Mouse (Mus musculus) right cerebral cortex, postnatal 36 days (tissue): Measurements from ENCODE around the gene Tmem179b.

Experiments
- DNase-seq, 2 experiments: peaks; one replicate each; pipeline ENCODE4 v3.0.0; 2022; ENCODE audit warnings: low spot score in 2 of 2, mixed read lengths in 1 of 2

The Tmem179b gene

GRCm38 (mm10) chr19:8774086-8774835 is at the start of gene Tmem179b:
Tmem179b (minus strand) TSS chr19:8774467.
- peak; percentile 94 to 95 for DNase-seq

- DNase-seq, result no peak
These were observed 48.4 kb upstream of the Tmem179b start for GRCm38 (mm10) chr19:8822696-8823095.

GRCm38 (mm10) chr19:8821146-8821545 is 46.9 kb upstream of the Tmem179b start:
- DNase-seq, result no peak

- DNase-seq, result no peak
These were observed 46.2 kb upstream of the Tmem179b start for GRCm38 (mm10) chr19:8820424-8820956.

GRCm38 (mm10) chr19:8819596-8820423 is 45.5 kb upstream of the Tmem179b start, which contains the start of gene Hnrnpul2:
Hnrnpul2 (plus strand) TSS chr19:8820010.
- DNase-seq, result peak; percentile 99

GRCm38 (mm10) chr19:8818801-8819595 is 44.7 kb upstream of the Tmem179b start, which contains the start of gene Ttc9c:
Ttc9c (minus strand) TSS chr19:8819333.
- DNase-seq, result peak; percentile 98 to 99

- no peak for DNase-seq
These were observed 44.1 kb upstream of the Tmem179b start for GRCm38 (mm10) chr19:8818301-8818798.

GRCm38 (mm10) chr19:8817001-8817400 is 42.7 kb upstream of the Tmem179b start:
- no peak for DNase-seq

GRCm38 (mm10) chr19:8815812-8816211 is 41.5 kb upstream of the Tmem179b start:
- no peak for DNase-seq

- no peak for DNase-seq
These were observed 32.5 kb upstream of the Tmem179b start for GRCm38 (mm10) chr19:8806810-8807209.

- no peak for DNase-seq
These were observed 29.8 kb upstream of the Tmem179b start for GRCm38 (mm10) chr19:8803879-8804660.

- no peak for DNase-seq
These were observed 29.0 kb upstream of the Tmem179b start for GRCm38 (mm10) chr19:8803204-8803780.

- DNase-seq, result peak; percentile 95 to 98
These were observed 28.0 kb upstream of the Tmem179b start, which contains the start of gene Zbtb3 for GRCm38 (mm10) chr19:8802130-8802821. Zbtb3 (plus strand) TSS chr19:8802555.

- DNase-seq, result no peak
These were observed 24.7 kb upstream of the Tmem179b start for GRCm38 (mm10) chr19:8798947-8799315.

GRCm38 (mm10) chr19:8798264-8798946 is 24.1 kb upstream of the Tmem179b start, which contains the start of gene Polr2g:
Polr2g (minus strand) TSS chr19:8798577.
- DNase-seq, result peak; percentile 87 to 93

- DNase-seq, result no peak
These were observed 15.9 kb upstream of the Tmem179b start for GRCm38 (mm10) chr19:8790171-8790570.

GRCm38 (mm10) chr19:8789171-8789570 is 14.9 kb upstream of the Tmem179b start:
- no peak for DNase-seq

GRCm38 (mm10) chr19:8788521-8788920 is 14.3 kb upstream of the Tmem179b start:
- DNase-seq, result no peak
